Mouse (Mus musculus): Measurements from ENCODE around the gene Apol6. TPM values are rescaled to one million over a fixed set of nuclear protein-coding genes. Genes with fewer than 3 reads are reported as not detected.

The Apol6 gene
- polyA plus RNA-seq, 1 experiment from 2014 or later, result 0.09 TPM

- Histone ChIP-seq H3K27ac (no peak overlapping the region), H3K9ac (no peak overlapping the region), H3K36me3 (peaks cover 57% of the 10 kb centered on the region), H3K4me3 (no peak overlapping the region), H3K27me3 (no peaks in the 10 kb centered on the region), H3K4me1 (no peaks in the 10 kb centered on the region), H3K4me2 (replicated peaks) (no peak overlapping the region), H3K9me3 (no peaks in the 10 kb centered on the region)
- no peak for ATAC-seq (ENCODE audit: insufficient number of reproducible peaks, insufficient read depth, low FRiP score, low TSS enrichment)
- 73% methylated on average over 4 of the region's 4 CpGs for WGBS
Measured at GRCm38 (mm10) chr15:77091394-77091793, 46.9 kb downstream of the Apol6 start.

GRCm38 (mm10) chr15:77094431-77094830 is 49.9 kb downstream of the Apol6 start:
- Histone ChIP-seq H3K4me2 (replicated peaks) (no peak overlapping the region), H3K9me3 (no peaks in the 10 kb centered on the region), H3K36me3 (peaks cover 63% of the 10 kb centered on the region), H3K27ac (no peak overlapping the region), H3K4me1 (0 out of 2 replicates have a peak, but pooled peaks cover under 1% of the 10 kb centered on the region), H3K27me3 (no peaks in the 10 kb centered on the region), H3K4me3 (no peak overlapping the region), H3K9ac (no peak overlapping the region)
- 94% methylated on average over 13 of the region's 13 CpGs for WGBS
- ATAC-seq (ENCODE audit: insufficient number of reproducible peaks, insufficient read depth, low FRiP score, low TSS enrichment), result no peak

GRCm38 (mm10) chr15:77095216-77095615 is 50.7 kb downstream of the Apol6 start:
- Histone ChIP-seq H3K27me3 (no peaks in the 10 kb centered on the region), H3K27ac (no peak overlapping the region), H3K9ac (no peak overlapping the region), H3K4me2 (replicated peaks) (no peak overlapping the region), H3K4me3 (no peak overlapping the region), H3K4me1 (0 out of 2 replicates have a peak, but pooled peaks cover 6% of the 10 kb centered on the region), H3K36me3 (peaks cover 66% of the 10 kb centered on the region), H3K9me3 (no peaks in the 10 kb centered on the region)
- ATAC-seq (ENCODE audit: insufficient number of reproducible peaks, insufficient read depth, low FRiP score, low TSS enrichment), result no peak
- 98% methylated on average over 1 of the region's 1 CpGs for WGBS

GRCm38 (mm10) chr15:77097358-77097757 is 52.8 kb downstream of the Apol6 start:
- Histone ChIP-seq H3K27ac (no peak overlapping the region), H3K9ac (no peak overlapping the region), H3K4me1 (0 out of 2 replicates have a peak, but pooled peaks cover 6% of the 10 kb centered on the region), H3K9me3 (no peaks in the 10 kb centered on the region), H3K27me3 (no peaks in the 10 kb centered on the region), H3K4me2 (replicated peaks) (no peak overlapping the region), H3K4me3 (no peak overlapping the region), H3K36me3 (peaks cover 64% of the 10 kb centered on the region)
- WGBS, result 90% methylated on average over 6 of the region's 6 CpGs
- ATAC-seq (ENCODE audit: insufficient number of reproducible peaks, insufficient read depth, low FRiP score, low TSS enrichment), result no peak

- H3K4me1 ChIP-seq, result 0 out of 2 replicates have a peak, but pooled peaks cover 11% of the 10 kb centered on the region
- no peak overlapping the region for H3K9ac ChIP-seq
- WGBS, result 37% methylated on average over 3 of the region's 3 CpGs
- peak overlapping the region; percentile 55 for H3K27ac ChIP-seq
- no peak overlapping the region for H3K4me3 ChIP-seq
- H3K9me3 ChIP-seq, result no peaks in the 10 kb centered on the region
- no peaks in the 10 kb centered on the region for H3K27me3 ChIP-seq
- H3K36me3 ChIP-seq, result peaks cover 48% of the 10 kb centered on the region
- H3K4me2 ChIP-seq (replicated peaks), result no peak overlapping the region
- ATAC-seq (ENCODE audit: insufficient number of reproducible peaks, insufficient read depth, low FRiP score, low TSS enrichment), result no peak
Measured at GRCm38 (mm10) chr15:77099756-77100155, 55.2 kb downstream of the Apol6 start.

GRCm38 (mm10) chr15:77102685-77103084 is 58.2 kb downstream of the Apol6 start:
- Histone ChIP-seq H3K4me2 (replicated peaks) (no peak overlapping the region), H3K9ac (no peak overlapping the region), H3K9me3 (no peaks in the 10 kb centered on the region), H3K36me3 (peaks cover 32% of the 10 kb centered on the region), H3K27me3 (no peaks in the 10 kb centered on the region), H3K27ac (no peak overlapping the region), H3K4me3 (no peak overlapping the region), H3K4me1 (0 out of 2 replicates have a peak, but pooled peaks cover 14% of the 10 kb centered on the region)
- WGBS, result 89% methylated on average over 5 of the region's 5 CpGs
- ATAC-seq (ENCODE audit: insufficient number of reproducible peaks, insufficient read depth, low FRiP score, low TSS enrichment), result no peak

- Histone ChIP-seq H3K9me3 (no peaks in the 10 kb centered on the region), H3K27ac (peak overlapping the region; percentile 26; the same call in 1 of the 2 replicates), H3K4me1 (0 out of 2 replicates have a peak, but pooled peaks cover 13% of the 10 kb centered on the region), H3K27me3 (no peaks in the 10 kb centered on the region), H3K4me2 (replicated peaks) (no peak overlapping the region), H3K9ac (no peak overlapping the region), H3K4me3 (no peak overlapping the region), H3K36me3 (peaks cover 25% of the 10 kb centered on the region)
- WGBS, result 78% methylated on average over 10 of the region's 10 CpGs
- ATAC-seq (ENCODE audit: insufficient number of reproducible peaks, insufficient read depth, low FRiP score, low TSS enrichment), result no peak
Measured at GRCm38 (mm10) chr15:77104349-77105158, 60.0 kb downstream of the Apol6 start.

GRCm38 (mm10) chr15:77105273-77105672 is 60.7 kb downstream of the Apol6 start:
- 82% methylated on average over 10 of the region's 10 CpGs for WGBS
- H3K4me2 ChIP-seq (replicated peaks), result no peak overlapping the region
- no peaks in the 10 kb centered on the region for H3K27me3 ChIP-seq
- no peak for ATAC-seq (ENCODE audit: insufficient number of reproducible peaks, insufficient read depth, low FRiP score, low TSS enrichment)
- H3K27ac ChIP-seq, result no peak overlapping the region
- no peak overlapping the region for H3K9ac ChIP-seq
- H3K4me1 ChIP-seq, result 0 out of 2 replicates have a peak, but pooled peaks cover 8% of the 10 kb centered on the region
- H3K36me3 ChIP-seq, result peaks cover 26% of the 10 kb centered on the region
- H3K4me3 ChIP-seq, result no peak overlapping the region
- H3K9me3 ChIP-seq, result no peaks in the 10 kb centered on the region

Other genes starting within 250 kb of the Apol6 start
- 34.0 and 36.5 TPM in 2 replicates for gene Zfp251, start 173.3 kb upstream of the Apol6 start, polyA plus RNA-seq (2016; fragmentation: Nextera tagmentation; extraction: Ambion mirVana)
- 12.2 and 12.9 TPM in 2 replicates for gene Zfp7, start 165.5 kb upstream of the Apol6 start, polyA plus RNA-seq (2016; fragmentation: Nextera tagmentation; extraction: Ambion mirVana)
- 0.57 and 0.65 TPM in 2 replicates for gene Gm49527, start 165.4 kb upstream of the Apol6 start, polyA plus RNA-seq (2016; fragmentation: Nextera tagmentation; extraction: Ambion mirVana)
- gene Zfp647, start 119.3 kb upstream of the Apol6 start, polyA plus RNA-seq (2016; fragmentation: Nextera tagmentation; extraction: Ambion mirVana), result 28.6 and 28.7 TPM in 2 replicates
- 88.5 and 92.8 TPM in 2 replicates for gene 1110038F14Rik, start 96.2 kb upstream of the Apol6 start, polyA plus RNA-seq (2016; fragmentation: Nextera tagmentation; extraction: Ambion mirVana)
- gene Mb, start 5.9 kb downstream of the Apol6 start, polyA plus RNA-seq (2016; fragmentation: Nextera tagmentation; extraction: Ambion mirVana), result 1.2 and 1.3 TPM in 2 replicates

All from embryonic facial prominence, embryonic 12.5 days (tissue).